Mouse (Mus musculus) cortical plate, adult 2 months (tissue): ENCODE data around the gene Arl16.

Experiments used
- CTCF ChIP-seq: fragments of 200-500 bp; IDR thresholded peaks from 2 replicates; pipeline ENCODE4 v1.5.1; 2011; ENCODE audit warnings: mild to moderate bottlenecking, control low read depth, low read length; ENCODE audit not compliant: insufficient read depth; ENCODE audit errors: extremely low read depth
- POLR2A ChIP-seq: fragments of 200-500 bp; IDR thresholded peaks from 2 replicates; pipeline ENCODE4 v1.6.1; 2011; ENCODE audit warnings: mild to moderate bottlenecking, low read length, control low read depth; ENCODE audit not compliant: insufficient read depth; ENCODE audit errors: extremely low read depth

DNA sequence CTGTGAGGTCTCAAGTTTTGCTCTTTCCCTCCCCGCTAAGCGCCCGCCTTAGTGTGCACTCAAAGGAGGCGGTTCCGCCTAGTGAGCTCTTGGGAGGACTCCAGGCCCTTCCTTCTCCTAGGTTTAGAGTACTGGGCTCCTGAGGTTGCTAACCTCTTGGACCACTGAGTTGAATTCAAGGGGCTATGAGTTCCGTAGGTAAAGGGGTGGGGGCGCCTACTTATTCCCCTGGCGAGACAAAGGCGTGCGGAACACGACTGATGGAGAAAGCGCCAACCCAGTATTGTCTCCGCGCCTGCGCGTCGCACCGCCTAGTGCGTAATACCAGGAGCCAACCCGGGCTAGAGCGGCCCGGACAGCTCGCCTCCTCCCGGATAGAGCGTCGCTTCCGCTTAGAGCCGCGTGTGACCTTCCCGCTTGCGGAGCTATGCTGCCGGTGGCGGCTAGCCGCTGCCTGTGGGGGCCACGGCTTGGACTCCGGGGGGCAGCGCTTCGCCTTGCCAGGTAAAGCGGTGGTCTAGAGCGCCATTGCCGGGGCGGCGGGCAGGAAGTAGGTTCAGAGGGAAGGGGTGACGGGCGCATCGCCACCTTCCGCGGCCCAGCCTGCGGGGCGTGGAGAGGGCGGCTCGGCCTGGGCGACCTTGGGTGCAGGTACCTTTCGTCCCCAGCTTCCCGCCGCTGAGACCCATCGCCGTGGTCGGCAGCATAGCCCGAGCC, 17.0 kb upstream of the Arl16 start, which contains the start of gene Mrpl12:
- TF ChIP-seq POLR2A = peak; percentile 58; the same call in 1 of the 2 replicates
- no peak for TF ChIP-seq CTCF
